Mouse (Mus musculus) neural tube, embryonic 15.5 days (tissue): ENCODE results near the gene Tas1r2. TPM values are rescaled to one million over a fixed set of nuclear protein-coding genes. Genes with fewer than 3 reads are reported as not detected.

Experiments used
- ATAC-seq: fragments of 200-750 bp; cut with Nextera tagmentation; 2 replicates; pipeline ENCODE4 v1.8.0; 2017; ENCODE audit warnings: mild to moderate bottlenecking, moderate TSS enrichment, moderate library complexity; ENCODE audit not compliant: low FRiP score
- H3K27ac ChIP-seq: fragments of 300-500 bp; sonication (generic); replicated peaks from 2 replicates; pipeline ENCODE4 v1.5.1; 2015; ENCODE audit warnings: mild to moderate bottlenecking, inconsistent platforms
- H3K27me3 ChIP-seq: fragments of 300-500 bp; sonication (generic); replicated peaks from 2 replicates; pipeline ENCODE4 v1.6.1; 2015; ENCODE audit warnings: inconsistent platforms
- H3K36me3 ChIP-seq: fragments of 300-500 bp; sonication (generic); 2 replicates; pipeline ENCODE4 v1.6.1; 2015; ENCODE audit warnings: inconsistent platforms
- H3K4me1 ChIP-seq: fragments of 300-500 bp; sonication (generic); 2 replicates; pipeline ENCODE4 v1.6.1; 2015; ENCODE audit warnings: inconsistent platforms
- H3K4me2 ChIP-seq: fragments of 300-500 bp; sonication (generic); 2 replicates; pipeline ENCODE4 v1.6.1; 2015; ENCODE audit warnings: inconsistent platforms, mild to moderate bottlenecking, moderate library complexity
- H3K4me3 ChIP-seq: fragments of 300-500 bp; sonication (generic); replicated peaks from 2 replicates; pipeline ENCODE4 v1.5.1; 2015; ENCODE audit warnings: mild to moderate bottlenecking, inconsistent platforms
- H3K9ac ChIP-seq: fragments of 300-500 bp; sonication (generic); replicated peaks from 2 replicates; pipeline ENCODE4 v1.6.1; 2015; ENCODE audit warnings: mild to moderate bottlenecking, inconsistent platforms
- H3K9me3 ChIP-seq: fragments of 300-500 bp; sonication (generic); replicated peaks from 2 replicates; pipeline ENCODE4 v1.6.1; 2016; ENCODE audit warnings: inconsistent platforms
- WGBS: fragments of 180-500 bp; shearing (Covaris S2); methylation state at CpG from one replicate; pipeline ENCODE4 v1.1.7; 2015; ENCODE audit warnings: mixed read lengths; 5-methylcytosine and 5-hydroxymethylcytosine counted together
- polyA plus RNA-seq: library from polyadenylated mRNA; unstranded; fragments of >200 nt; fragmentation: Nextera tagmentation; extraction: Ambion mirVana; gene quantifications from 2 replicates; pipeline ENCODE4 v1.2.1, GENCODE M21; 2015

The Tas1r2 gene
- polyA plus RNA-seq, result not detected in 2 replicates

DNA sequence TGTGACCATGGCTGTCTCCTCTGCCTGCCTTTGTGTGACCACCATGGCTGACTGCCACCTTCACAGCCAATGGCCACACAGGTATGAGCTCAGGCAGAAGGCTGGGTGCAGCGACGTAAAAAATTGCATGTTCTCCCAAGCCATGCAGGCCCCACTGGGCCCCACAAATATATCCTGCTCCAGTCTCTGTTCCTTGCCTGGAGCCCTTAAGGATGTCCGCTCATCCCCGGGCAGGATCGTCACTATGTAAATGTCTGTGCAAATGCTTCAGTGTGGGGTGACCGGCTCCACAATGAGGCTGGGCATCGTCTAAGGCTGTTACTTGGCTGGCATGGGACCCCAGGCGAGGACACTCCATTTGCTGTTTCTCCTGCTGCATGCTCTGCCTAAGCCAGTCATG lies at the start of gene Tas1r2:
Gene Tas1r2, plus strand, starts transcription at position 301 of the 400 bp plus-strand sequence.
- Histone ChIP-seq H3K4me3 (no peak within 1 kb of the TSS), H3K9me3 (no peaks in the 10 kb centered on the region), H3K4me1 (no peaks in the 10 kb centered on the region), H3K27ac (no peak within 1 kb of the TSS), H3K9ac (no peak within 1 kb of the TSS), H3K27me3 (no peaks in the 10 kb centered on the region), H3K4me2 (no peak within 1 kb of the TSS), H3K36me3 (peaks cover 7% of the 10 kb centered on the region)
- ATAC-seq, result no peak; the same call in 1 of the 2 replicates
- 81% methylated on average over 8 of the region's 8 CpGs for WGBS

DNA sequence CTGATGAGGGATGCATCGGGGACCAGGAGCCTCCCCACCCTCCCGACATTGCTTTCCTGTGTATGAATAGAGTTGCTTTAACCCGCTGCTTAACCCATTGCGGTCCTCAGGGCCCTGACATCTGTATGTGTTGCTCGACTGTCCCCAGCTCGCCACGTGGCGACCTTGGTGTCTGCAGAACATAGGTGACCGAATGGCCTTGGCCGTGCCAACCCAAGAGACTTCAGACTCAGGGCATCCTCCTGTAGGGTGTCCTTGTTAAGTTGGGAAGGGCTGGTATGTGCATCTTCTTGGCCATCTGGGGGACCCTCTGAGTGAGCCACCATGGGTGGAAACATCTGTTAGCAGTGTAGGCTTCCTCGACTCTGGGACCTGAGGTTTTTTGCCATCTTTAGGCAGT lies 48.1 kb upstream of the Tas1r2 start:
- peaks cover 48% of the 10 kb centered on the region for H3K36me3 ChIP-seq
- ATAC-seq, result no peak
- H3K27me3 ChIP-seq, result no peaks in the 10 kb centered on the region
- H3K4me3 ChIP-seq, result no peak overlapping the region
- peaks cover 30% of the 10 kb centered on the region for H3K4me1 ChIP-seq
- no peaks in the 10 kb centered on the region for H3K9me3 ChIP-seq
- H3K9ac ChIP-seq, result no peak overlapping the region
- WGBS, result 90% methylated on average over 11 of the region's 11 CpGs
- H3K27ac ChIP-seq, result no peak overlapping the region
- no peak overlapping the region for H3K4me2 ChIP-seq

DNA sequence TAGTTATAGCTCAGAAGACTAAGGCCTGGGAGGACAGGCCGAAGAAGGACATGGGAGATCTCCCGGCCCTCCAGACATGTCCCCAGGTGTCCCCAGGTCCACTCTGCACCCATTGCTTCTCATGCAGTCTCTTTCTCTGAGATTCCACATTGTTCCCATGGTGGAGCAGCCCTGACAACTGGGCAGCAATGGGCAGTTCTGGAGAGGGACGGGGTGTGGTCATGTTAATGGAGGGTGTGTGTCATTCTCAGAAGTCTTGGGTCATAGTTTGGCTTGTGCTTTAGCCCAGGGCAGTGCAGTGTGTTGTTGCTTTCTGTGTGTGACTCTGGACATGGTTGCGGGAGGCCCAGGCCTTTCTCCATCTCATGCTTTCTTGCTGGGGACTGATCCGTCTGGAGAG lies 46.6 kb upstream of the Tas1r2 start:
- 94% methylated on average over 5 of the region's 5 CpGs for WGBS
- ATAC-seq, result no peak
- no peak overlapping the region for H3K9ac ChIP-seq

DNA sequence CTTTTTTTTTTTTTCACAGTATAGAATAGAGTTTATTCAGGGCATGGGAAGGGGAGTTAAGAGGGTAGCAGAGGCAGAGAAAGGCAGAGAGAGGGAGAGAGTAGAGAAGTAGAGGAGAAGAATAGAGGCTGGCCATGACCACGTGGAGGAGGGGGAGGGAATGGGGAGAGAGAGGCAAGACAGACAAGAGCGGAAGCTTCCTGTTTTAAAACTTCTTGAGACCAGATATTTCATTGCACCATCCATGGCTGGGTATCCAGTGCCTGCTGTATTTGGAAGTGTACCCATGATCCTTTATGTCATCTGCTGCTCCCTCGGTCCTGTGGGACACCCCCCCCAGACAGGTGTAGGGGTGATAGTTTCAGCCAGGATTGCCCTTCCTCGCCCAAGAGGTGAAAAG lies 44.4 kb upstream of the Tas1r2 start:
- peaks cover 11% of the 10 kb centered on the region for H3K4me1 ChIP-seq
- no peak overlapping the region for H3K9ac ChIP-seq
- H3K9me3 ChIP-seq, result no peaks in the 10 kb centered on the region
- H3K36me3 ChIP-seq, result peaks cover 63% of the 10 kb centered on the region
- H3K27me3 ChIP-seq, result no peaks in the 10 kb centered on the region
- 73% methylated on average over 4 of the region's 4 CpGs for WGBS
- H3K27ac ChIP-seq, result no peak overlapping the region
- H3K4me3 ChIP-seq, result no peak overlapping the region
- H3K4me2 ChIP-seq, result no peak overlapping the region
- no peak for ATAC-seq

More for the DNA sequence above, 46.6 kb upstream of the Tas1r2 start:
- Histone ChIP-seq H3K4me2 (no peak overlapping the region), H3K27ac (no peak overlapping the region), H3K4me1 (peaks cover 26% of the 10 kb centered on the region), H3K9me3 (no peaks in the 10 kb centered on the region), H3K36me3 (peaks cover 50% of the 10 kb centered on the region), H3K27me3 (no peaks in the 10 kb centered on the region), H3K4me3 (no peak overlapping the region)

DNA sequence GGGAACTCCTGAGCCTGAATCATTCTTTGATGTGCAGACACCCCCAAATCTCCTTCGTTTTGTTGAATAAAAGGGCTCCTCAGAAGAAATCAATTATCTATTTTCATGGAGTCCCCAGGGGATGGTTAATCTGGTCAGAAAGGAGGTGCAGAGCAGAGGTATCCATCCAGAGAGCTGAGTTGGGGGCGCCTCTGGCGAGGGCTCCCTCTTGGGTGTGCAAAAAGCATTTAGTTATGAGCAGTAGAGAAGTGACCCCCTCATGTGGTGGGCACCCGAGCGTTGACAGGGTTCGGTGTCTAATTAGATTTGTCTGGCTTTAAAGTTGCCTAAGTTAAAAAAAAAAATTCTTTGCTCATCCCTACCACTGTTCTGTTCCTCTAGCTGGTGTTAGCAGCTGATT lies 42.4 kb upstream of the Tas1r2 start:
- Histone ChIP-seq H3K27me3 (no peaks in the 10 kb centered on the region), H3K4me3 (no peak overlapping the region), H3K27ac (peak overlapping the region; percentile 77), H3K36me3 (peaks cover 66% of the 10 kb centered on the region), H3K4me2 (peak overlapping the region; percentile 50; the same call in 1 of the 2 replicates), H3K9ac (no peak overlapping the region), H3K4me1 (peaks cover 11% of the 10 kb centered on the region), H3K9me3 (no peaks in the 10 kb centered on the region)
- 44% methylated on average over 6 of the region's 6 CpGs for WGBS
- peak; percentile 39; the same call in 1 of the 2 replicates for ATAC-seq

DNA sequence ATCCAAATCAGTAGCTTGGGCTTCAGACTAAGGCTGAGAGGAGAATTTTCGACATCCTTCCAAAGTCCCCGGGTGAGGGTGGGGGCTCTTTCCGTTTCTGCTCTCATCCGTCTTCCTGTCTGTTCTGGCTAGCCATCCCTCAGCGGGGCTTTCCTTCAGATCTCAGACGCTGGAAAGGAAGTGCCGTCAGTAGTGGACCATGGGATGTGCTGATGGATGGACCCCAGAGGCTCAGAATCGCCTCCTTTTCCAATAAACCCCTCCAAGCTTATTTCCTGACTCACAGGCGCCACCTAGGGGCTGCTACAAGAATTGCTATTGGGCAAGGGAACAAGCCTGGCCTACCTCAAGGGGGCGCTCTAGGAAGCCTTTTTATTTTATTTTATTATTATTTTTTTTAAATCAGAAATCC lies 41.8 kb upstream of the Tas1r2 start:
- peak overlapping the region; percentile 77 for H3K27ac ChIP-seq
- WGBS, result 2% methylated on average over 10 of the region's 10 CpGs
- H3K9ac ChIP-seq, result peak overlapping the region; percentile 40; the same call in 1 of the 2 replicates
- H3K4me1 ChIP-seq, result peaks cover 16% of the 10 kb centered on the region
- H3K36me3 ChIP-seq, result peaks cover 61% of the 10 kb centered on the region
- no peaks in the 10 kb centered on the region for H3K27me3 ChIP-seq
- no peaks in the 10 kb centered on the region for H3K9me3 ChIP-seq
- H3K4me3 ChIP-seq, result no peak overlapping the region
- peak overlapping the region; percentile 50 for H3K4me2 ChIP-seq
- peak; percentile 63; the same call in 1 of the 2 replicates for ATAC-seq

DNA sequence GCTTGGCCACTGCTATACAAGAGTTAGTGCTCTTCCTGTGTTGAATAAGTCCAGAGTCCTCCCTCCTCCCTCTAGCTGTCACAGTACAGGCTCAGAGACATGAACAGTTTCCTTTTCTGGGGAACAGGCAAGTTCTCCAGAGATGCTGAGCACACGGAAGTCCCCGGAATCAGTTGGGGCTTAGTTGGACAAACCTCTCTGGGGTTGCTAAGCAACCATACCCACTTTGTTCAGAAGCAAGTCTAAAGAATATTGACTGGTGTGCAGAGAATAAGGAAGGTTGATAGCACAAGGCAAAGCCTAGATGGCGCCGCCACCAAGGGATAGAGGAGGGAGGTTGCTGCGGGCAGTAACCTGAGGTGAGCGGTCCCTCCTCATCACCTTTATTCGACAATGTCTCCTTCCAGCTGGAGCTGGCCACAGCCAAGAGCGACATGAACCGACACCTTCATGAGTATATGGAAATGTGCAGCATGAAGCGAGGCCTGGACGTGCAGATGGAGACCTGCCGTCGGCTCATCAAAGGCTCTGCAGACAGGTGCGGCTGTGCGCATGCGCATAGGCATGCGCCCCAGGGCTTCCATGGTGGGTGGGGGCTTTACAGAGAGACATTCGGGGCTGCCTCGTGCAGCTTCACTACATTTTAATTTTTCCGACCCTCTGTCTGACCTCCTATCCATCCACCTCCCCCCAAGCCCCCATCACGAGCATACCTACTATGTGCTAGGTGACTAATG lies 38.6 kb upstream of the Tas1r2 start:
- Histone ChIP-seq H3K27me3 (no peaks in the 10 kb centered on the region), H3K36me3 (peaks cover 41% of the 10 kb centered on the region), H3K27ac (no peak overlapping the region), H3K9me3 (no peaks in the 10 kb centered on the region), H3K4me3 (no peak overlapping the region), H3K4me2 (no peak overlapping the region), H3K4me1 (peaks cover 16% of the 10 kb centered on the region), H3K9ac (no peak overlapping the region)
- no peak for ATAC-seq
- 88% methylated on average over 21 of the region's 21 CpGs for WGBS

DNA sequence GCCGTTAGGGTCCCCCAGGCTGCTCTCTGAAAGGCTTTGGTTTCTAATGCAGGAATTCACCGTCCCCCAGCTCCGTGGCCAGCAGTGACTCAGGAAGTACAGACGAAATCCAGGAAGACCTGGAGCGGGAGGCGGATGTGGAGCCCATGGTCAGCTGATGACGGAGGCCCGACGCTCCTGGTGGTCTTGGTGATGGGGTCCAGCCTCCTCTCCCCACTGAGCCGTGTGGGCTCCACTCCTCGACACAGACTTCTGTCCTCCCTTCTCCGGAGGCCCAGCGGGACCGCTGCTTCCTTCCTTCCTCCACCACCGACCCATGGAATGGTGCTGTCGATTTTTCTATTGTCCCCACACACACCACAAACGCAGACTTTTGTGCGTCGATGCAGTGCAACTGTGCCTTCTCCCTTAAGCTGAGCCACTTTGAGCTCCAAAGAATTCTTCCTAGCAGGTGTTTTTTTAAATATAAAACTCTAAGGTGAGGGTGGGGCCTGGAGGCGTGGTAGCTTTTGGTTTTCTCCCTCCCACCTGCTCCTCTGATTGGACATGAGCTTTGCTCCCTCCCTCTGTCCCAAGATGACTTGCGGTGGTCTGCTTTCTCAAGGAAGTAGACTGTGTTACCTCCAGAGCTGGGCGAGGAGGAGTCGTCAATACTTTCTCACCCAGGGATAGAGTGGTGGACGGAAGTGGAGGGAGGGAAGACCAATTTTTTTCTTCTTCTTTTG lies 36.9 kb upstream of the Tas1r2 start:
- Histone ChIP-seq H3K9ac (peak overlapping the region; percentile 23; the same call in 1 of the 2 replicates), H3K4me3 (peak overlapping the region; percentile 12), H3K4me1 (peaks cover 7% of the 10 kb centered on the region), H3K36me3 (peaks cover 36% of the 10 kb centered on the region), H3K27me3 (no peaks in the 10 kb centered on the region), H3K9me3 (no peaks in the 10 kb centered on the region), H3K27ac (peak overlapping the region; percentile 37; the same call in 1 of the 2 replicates), H3K4me2 (peak overlapping the region; percentile 39)
- 21% methylated on average over 24 of the region's 24 CpGs for WGBS
- no peak for ATAC-seq

DNA sequence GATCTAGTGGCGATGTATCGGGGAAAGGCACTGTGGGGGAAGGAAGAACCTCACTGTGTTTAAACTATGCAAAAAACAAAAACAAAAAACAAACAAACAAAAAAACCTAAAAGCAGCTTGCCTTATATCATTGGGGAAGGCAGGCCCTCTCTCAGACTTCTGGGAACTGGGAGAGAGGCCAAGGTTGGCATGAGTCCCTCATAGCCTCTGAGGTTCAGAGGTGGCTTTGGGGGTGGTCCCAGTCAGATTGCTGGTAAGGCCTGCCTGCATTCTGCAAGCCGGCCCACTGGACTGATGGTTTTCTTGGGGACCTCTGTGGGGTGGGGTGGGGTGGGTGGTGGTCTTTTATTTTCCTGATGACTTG lies 36.4 kb upstream of the Tas1r2 start:
- no peak overlapping the region for H3K4me3 ChIP-seq
- H3K27me3 ChIP-seq, result no peaks in the 10 kb centered on the region
- 59% methylated on average over 3 of the region's 3 CpGs for WGBS
- peaks cover 11% of the 10 kb centered on the region for H3K4me1 ChIP-seq
- no peak overlapping the region for H3K9ac ChIP-seq
- peak overlapping the region; percentile 37; the same call in 1 of the 2 replicates for H3K27ac ChIP-seq
- peaks cover 36% of the 10 kb centered on the region for H3K36me3 ChIP-seq
- no peaks in the 10 kb centered on the region for H3K9me3 ChIP-seq
- H3K4me2 ChIP-seq, result 0 out of 2 replicates have a peak overlapping the region, but pooled peaks have one; percentile 39
- ATAC-seq, result no peak

DNA sequence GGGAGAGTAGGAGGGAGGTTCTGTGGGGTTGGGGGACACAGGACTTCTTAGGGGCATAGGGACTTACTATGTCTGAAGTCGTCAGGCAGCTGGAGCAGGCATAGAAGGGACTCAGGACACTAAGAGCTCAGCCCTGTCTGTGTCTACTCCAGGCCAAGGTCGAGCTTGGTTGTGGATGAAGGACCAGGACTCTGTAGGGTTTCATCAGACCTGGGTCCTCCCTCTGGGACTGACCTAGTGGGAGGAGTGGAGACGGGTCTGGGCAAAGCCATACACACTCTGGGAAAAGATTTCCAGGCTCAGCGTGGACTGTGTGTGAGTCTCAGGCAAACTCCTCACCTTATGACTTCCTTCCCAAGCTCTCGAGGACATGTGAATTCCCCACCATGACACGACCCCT lies 33.6 kb upstream of the Tas1r2 start:
- H3K4me2 ChIP-seq, result no peak overlapping the region
- H3K27ac ChIP-seq, result no peak overlapping the region
- H3K4me3 ChIP-seq, result no peak overlapping the region
- no peaks in the 10 kb centered on the region for H3K9me3 ChIP-seq
- ATAC-seq, result no peak
- peaks cover 15% of the 10 kb centered on the region for H3K36me3 ChIP-seq
- no peaks in the 10 kb centered on the region for H3K27me3 ChIP-seq
- peaks cover 29% of the 10 kb centered on the region for H3K4me1 ChIP-seq
- 89% methylated on average over 6 of the region's 6 CpGs for WGBS
- H3K9ac ChIP-seq, result no peak overlapping the region

DNA sequence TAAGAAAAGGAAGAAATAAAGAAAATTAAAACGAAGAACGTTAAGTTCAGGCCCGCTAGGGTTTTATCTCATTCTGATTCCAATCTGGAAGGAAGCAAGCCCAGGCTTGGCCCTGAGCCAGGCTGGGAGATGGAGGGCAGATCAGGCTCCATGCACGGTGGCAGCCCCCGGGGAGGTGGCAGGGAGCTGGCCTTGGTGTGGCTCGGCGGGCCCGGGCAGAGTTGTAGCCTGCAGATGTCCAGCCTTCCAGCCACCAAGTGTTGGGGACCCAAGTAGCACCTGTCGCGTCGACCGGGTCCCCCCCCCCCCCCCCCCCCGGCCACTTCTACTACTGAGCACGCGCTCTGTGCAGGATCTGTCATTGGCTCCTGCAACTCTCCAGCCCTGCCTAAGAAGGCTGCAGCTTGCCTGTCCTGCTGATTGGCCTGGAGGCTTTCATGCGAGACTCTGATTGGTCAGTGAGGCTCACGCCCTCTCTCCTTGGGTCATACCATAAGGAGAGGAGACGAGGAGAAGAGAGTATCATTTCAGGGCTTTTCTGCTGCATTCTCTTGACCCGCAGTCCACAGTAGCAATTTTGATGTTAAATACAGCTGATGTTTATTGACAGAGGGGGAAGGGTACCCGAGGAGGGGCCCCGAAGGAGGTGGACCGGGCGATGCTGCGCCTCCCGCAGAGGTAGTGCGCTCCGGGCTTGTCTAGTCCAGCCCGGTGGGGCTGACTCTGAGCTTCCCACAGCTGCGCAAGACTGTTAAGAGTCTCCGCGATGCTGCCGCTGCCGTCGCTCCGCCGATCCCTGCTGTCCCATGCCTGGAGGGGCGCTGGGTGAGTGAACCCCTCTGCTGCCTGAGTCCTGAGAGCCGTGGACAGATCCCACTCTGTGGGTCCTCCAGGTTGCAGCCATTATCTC lies 30.7 kb upstream of the Tas1r2 start, which contains the start of gene Aldh4a1:
Gene Aldh4a1, plus strand, starts transcription at position 494 of the 910 bp plus-strand sequence.
- ATAC-seq, result peak; percentile 99
- peak within 1 kb of the TSS; percentile 83 for H3K9ac ChIP-seq
- peak within 1 kb of the TSS; percentile 95 for H3K27ac ChIP-seq
- 0 out of 2 replicates have a peak, but pooled peaks cover 3% of the 10 kb centered on the region for H3K36me3 ChIP-seq
- no peaks in the 10 kb centered on the region for H3K9me3 ChIP-seq
- WGBS, result 0% methylated on average over 37 of the region's 38 CpGs
- peak within 1 kb of the TSS; percentile 92 for H3K4me3 ChIP-seq
- H3K27me3 ChIP-seq, result no peaks in the 10 kb centered on the region
- H3K4me1 ChIP-seq, result peaks cover 35% of the 10 kb centered on the region
- H3K4me2 ChIP-seq, result peak within 1 kb of the TSS; percentile 84
